Mouse (Mus musculus) kidney, adult 8-10 months (tissue): ENCODE measurements around the gene Upk1b.
A peak's percentile ranks its signal among the peaks of the same experiment; 100 is the strongest.

Experiments used
- DNase-seq, 2 experiments: peaks; one replicate each; pipeline ENCODE4 v3.0.0; 2022

The Upk1b gene

DNA sequence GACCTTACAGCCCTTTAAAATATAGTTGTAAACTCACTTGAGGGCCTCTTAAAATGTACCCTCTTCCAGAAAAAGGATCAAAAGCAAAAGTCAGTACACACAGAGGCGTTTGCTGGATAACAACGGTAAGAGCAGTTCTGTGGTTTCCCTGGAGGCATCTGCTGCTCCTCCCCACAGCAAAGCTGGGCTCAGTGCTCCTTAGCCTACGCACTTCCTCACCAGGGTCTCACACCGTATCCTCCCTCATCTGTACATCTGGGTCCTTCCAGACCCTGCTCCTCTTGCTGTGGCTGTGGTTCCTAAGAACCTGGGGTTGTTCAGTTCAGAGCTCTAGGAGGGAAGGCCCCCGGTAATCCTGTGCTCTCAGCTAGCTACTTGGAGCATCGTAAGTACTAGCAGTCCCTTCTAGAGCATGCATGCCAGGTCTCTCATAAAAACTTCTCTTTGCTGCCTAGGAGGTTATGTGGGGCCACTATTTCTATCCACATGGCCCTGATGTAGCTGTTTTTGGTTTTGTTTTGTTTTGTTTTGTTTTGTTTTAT, 39.2 kb downstream of the Upk1b start:
- DNase-seq: no peak

DNA sequence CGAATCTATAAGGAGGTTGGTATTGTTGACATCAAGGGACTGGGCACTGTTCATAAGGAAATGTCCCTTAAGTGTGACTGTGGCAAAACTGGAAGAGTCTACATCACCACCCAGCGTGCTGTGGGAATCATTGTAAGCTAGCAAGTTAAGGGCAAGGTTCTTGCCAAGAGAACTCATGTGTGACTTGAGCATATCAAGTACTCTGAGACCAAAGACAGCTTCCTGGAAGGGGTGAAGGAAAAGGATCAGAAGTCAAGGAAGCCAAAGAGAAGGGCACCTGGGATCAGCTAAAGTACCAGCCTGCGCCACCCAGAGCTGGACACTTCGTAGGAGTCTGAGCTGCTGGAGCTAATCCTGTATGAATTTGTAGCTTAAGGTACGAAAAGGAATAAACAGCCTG, 39.9 kb downstream of the Upk1b start:
- no peak for DNase-seq

DNA sequence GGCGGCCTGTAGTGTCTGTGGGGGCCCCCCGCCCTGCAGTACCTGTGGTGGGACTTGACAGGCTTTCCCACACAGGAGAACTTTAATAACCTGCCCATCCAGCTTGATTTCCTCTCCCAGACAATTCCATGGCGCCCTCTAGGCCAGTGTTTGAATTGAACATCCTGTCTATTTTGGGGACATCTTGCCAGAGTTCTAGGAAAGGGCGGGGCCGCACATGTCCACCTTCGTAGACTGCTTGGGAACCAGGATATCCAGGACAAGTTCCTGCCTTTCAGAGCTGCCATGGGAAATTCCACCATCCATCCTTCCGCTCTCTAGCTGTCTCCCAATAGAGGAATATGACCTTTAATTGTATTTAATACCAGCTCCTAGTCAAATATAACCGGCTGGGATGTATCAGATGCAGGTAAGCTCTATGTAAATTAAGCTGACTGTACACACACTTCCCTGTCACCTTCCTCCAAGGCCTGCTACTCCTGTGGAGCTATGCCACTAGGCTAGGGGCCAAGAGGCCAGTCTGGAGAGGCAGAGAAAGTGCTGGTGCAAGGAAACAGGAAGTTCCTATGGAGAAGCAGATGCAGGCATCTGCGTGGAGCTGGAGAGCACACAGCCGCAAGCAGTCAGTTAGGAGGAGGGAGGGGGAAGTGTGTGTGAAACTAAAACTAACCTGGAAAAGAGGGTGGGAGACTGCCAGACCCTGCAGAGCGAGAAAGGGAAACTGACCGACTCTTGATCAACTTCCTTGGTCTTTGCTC, 41.8 kb downstream of the Upk1b start:
- peak; percentile 51 to 64 for DNase-seq

DNA sequence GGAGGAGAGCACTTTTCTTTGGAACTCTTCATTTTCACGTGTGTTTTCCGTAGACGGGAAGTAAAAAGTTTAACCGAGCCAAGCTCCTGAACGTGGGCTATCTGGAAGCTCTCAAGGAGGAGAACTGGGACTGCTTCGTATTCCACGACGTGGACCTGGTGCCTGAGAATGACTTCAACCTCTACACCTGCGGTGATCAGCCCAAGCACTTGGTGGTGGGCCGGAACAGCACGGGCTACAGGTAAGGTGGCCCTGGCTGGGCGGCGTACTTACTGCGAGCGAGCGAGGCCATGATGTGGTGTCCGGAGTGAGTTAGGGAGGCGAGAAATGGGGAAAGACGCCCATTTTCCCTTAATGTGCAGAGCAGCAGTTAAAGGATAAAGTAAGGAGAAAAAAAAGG, 42.5 kb downstream of the Upk1b start:
- no peak for DNase-seq

DNA sequence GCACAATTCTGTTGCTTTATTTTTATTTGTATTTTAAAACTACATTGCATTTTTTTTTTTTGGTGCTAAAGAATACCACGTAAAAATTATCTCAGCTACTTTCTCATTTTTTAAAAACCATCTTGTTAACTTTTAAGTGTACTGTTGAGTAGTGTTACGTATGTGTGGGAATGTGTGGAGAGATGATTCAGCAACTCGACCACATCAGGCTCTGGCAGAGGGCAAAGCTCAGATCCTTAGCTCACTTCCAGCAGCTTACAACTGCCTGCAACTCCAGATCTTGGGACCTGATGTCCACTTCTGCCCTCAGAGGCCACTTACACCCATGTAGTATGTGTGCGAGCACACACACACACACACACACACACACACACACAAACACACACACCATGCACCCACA, 43.6 kb downstream of the Upk1b start:
- peak in 1 of 2 experiments; percentile 19 for DNase-seq

DNA sequence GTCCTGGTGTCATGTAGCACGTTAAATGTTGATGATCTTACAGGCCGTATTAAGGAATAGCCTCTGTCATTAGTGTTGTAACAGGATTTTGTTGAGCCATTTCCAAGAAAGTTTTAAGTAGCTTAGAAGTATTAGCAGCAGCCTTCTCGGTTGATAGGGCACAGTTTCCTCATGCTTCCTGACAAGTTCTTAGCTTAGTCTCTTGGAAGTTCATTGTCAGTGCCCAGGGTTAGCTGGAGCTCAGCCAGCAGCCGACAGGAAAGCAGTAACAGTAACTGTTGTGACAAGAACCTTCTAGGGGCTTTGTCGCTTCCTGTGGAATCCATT, 44.0 kb downstream of the Upk1b start:
- DNase-seq: peak; percentile 38 to 63

DNA sequence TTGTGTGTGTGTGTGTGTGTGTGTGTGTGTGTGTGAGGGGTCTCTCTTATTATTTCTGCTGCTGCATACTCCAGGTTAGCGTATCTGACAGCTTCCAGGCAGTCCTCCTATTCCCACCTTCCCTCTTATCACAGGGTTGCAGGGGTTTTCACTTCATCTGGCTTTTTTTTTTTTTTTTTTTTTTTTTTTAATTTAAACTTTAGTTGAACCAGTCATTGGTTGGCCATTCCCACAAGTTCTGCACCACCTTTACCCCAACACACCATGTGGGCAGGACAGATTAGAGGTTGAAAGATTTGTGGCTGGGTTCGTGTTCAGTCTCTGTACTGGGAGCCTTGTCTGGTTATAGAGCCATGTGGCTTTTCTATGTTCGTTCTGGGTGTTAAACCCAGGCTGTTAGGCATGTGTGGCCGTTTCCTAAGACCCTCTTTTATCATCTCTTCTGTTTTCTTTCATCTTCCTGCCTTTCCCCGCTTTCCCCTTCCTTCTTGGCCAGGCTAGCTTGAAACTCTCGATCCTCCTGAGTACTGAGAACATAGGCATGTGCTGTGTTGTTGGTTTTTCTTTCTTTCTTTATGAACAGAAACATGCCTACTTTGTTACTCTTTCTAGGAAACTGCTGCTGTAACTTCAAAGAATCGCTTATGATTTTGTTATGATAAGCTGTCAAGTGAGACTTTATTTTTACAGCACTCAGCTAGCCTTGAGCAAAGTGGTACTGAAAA, 44.5 kb downstream of the Upk1b start:
- DNase-seq: no peak

DNA sequence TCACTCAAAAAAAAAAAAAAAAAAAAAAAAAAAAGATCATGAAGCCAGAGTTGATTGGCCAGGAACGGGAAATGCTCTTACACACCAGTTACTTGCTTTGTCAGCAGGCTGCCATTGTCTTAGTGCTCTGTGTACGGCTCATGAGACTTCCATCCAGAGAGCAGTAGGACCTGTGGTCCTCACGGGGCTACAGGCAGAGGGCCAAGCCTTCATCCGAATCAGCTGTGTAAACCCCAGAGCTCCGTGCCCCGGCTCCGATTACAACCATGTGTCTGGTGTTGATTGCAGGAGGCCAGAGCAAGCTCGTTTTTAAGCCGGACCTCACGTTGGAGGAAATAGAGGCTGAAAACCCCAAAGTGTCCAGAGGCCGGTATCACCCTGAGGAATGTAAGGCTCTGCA, 46.5 kb downstream of the Upk1b start:
- DNase-seq: no peak

DNA sequence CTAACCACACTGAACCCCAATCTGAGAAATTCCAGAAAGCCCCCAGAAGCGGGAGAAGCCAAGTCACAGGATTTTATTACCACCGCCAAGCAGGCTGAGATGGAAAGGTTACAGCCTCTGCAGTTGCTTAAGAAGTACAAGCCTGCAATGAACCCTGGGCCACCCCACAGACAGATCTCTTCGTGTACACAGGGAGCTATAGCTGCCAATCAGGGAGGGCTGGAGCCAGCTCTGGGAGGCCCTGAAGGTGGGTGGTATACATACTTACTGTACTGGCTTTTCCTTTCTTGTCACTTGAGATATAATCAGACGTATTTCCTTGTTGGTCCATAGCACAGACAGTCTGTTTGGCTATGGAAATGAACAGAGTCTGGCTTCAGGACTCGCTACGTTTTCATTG, 49.3 kb downstream of the Upk1b start:
- DNase-seq: no peak

DNA sequence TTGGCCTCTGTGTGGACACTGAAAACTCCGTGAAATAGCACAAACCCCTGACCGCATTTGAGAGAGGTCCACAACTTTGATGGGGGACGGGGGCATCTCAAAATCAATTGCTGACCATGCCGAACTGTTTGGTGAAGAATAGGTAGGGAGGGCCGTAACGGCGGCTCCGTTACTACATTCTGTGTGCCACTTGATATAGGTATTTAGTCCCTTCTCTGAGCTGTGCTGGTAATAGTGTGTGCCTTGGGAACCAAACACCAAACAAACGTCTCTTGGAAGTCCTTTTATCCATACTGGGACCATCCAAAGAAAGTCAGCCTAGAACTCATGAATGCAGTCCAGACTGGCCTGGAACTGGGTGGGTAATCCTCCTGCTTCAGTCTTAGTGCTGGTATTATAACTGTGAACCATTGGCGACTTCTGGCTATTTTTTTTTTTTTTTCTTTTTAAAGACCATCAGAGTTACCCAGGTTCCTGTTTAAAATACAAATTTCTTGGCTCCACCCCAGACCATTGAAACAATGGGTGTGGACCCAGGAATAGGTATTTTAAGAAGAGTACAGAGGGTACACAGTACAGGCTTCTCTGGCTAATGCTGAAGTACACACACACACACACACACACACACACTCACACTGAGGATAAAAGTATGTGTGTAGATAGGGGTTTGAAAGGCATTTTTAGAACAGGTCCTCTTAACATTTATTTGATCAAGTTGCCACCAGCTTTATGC, 56.0 kb downstream of the Upk1b start:
- DNase-seq: no peak

DNA sequence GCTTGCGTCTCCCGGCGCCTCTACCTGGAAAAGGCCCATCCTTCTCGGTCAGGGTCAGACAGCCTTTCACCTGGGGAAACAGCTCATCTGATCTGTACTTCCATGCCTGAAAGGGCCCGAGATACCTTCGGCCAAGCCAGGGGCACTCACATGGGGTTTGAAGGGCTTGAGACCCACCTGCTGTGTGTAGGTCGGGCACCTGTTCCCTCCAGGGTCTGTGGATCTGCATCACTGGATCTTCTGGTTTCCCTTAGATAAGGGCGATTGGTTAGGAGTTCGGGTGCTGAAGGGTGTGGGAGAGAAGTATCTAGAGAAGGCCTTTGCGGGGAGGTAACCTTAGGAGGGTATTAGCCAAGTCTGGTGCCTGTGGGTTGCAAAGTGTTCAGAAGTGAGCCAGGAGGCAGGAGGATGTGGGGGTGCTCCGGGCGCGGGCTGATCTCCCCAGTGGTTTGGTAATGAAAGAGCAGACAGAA, 57.4 kb downstream of the Upk1b start:
- no peak for DNase-seq

DNA sequence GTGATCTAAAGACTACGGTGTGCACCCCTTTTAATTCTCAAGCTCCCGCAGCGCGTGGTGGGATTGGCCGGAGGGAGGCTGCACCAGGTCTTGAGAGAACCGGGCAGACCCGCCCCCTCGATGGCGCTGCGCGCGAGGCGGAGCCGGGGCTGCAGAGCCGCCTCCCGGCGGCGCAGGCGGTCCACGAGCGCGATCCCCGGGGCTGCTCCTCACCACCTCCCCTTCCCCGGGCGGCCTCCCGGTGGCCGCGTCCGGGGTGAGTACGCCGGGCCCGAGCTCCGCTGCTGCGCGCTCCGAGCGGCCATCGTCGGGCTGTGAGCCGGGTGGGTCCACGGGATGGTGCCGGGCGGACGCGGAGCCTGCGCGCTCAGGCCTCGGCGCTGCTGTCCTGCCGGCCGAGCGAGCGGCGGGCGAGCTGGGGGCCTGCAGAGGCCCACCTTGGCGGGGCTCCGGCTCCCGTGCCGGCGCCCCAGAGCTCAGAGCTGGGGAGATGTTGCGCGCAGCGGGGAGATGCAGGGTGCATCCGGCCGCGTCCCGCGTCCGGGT, 57.9 kb downstream of the Upk1b start, which contains the start of gene B4galt4:
TSS of gene B4galt4 (plus strand) at position 152 of the 546 bp plus-strand sequence.
- peak; percentile 48 to 72 for DNase-seq

DNA sequence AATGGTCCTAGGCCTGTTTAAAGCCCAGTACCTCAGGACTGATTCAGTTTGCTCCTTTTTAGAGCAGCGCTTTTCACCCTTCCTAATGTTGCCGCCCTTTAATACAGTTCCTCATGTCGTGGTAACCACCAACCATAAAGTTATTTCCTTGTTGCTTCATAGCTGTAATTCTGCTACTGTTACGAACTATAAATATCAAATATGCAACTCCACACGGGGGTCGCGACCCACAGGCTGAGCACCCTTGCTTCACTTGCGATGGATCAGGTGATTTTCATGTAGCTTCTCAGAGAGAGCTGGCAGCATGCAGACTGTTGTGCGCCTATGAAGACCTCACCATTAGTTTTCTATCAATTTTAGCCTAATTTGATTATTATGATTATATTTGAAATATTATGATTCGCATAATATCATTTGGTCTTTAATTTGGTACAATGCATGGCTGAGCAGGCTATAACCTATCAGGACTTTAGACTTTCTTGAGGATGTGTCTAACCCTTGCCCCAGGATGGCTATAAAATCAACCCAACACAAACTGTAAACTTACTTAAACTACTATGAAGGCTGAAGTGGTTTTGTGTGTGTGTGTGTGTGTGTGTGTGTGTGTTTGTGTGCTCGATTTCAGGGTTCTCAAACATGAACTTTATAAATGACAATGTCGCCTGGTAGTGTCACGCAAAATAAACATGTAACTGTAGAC, 58.8 kb downstream of the Upk1b start:
- no peak for DNase-seq

DNA sequence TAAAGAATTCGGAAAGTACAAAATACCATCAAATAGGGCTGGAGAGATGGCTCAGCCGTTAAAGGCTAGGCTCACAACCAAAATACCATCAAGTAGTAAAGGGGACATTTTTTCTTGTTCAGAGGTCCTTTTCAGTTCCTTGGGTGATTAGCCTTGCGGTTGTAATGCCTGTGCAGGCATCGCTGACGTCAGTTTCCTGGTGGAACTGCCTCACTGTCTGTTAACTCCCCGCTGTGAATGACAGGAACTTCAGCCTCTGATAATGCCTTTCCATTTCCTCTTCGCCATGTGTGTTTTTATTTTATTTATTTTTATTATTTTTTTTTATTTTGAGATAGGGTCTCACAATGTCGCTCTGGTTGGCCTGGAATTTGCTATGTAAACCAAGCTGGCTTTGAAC, 69.2 kb downstream of the Upk1b start:
- no peak for DNase-seq

DNA sequence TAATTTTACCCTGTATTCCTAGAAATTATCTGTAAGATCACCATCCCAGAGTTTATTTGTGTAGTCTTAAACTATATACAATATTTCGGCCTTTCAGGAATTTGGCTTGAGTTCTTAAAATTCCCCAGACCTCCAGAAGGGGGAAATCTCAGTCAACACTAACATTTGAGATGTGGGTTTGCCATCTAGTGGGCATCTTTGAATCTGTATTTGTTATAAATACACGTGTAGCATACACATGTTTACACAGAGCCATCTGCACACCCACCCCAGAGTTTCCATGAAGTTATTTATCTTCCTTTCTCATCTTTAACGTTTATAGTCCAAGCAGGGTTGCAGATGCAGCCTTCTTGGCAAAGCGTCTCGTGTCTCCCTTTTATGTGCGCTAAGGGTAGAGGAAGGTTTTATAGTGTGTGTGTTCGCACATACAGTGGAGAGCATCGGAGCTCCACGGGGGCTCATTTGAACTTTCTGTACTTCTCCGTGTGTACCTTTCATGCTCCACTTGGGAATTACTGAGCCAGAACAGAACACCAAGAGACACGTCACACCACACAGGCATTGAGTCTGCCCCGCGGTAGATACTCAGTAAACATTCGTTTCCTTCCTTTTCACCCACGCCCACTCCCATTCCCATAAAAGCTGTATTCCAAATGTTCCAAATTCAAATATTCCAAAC, 70.4 kb downstream of the Upk1b start:
- DNase-seq: no peak

DNA sequence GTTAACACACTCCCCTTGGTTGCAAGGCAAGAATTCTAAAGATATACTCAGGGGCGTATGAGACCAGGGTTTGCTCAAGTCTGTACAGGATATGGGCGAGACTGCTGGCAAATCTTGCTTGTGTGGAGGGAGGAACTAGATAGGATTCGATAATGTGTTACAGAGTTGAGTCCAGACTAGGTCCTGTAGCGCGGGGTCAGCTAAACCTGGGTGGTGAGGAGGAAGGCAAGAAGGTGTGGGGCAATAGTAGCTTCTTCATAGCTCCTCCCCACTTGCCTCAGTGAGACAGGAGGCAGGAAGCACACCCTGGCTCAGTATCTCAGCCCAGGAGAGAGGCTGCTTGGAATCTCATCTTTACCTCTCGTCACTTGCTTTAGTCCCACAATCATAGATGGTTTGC, 71.0 kb downstream of the Upk1b start:
- DNase-seq: no peak

DNA sequence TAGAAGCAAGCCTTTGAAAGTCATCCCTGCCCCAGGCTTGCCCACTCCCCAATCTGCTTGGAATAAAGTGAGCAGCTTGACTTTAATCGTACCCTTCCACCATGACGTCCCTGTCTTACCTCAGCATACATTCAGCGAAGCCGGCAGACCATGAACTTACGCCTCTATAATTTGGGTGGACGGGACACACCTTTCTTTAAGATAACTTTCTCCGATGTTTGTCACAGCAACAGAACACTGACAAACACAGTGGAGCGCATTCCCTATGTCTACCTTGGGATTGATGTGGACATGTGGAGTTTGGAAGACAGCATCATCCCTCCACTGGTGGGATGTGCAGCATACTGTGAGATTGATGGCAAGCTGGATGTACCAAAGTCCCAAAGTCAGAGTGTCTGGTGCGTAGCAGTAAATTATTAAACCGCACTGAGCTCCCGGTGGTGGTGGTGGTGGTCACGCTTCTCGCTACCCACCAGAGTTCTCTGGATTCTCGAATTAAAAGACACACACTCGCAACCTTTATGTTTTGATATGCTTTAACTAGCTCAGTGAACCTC, 71.5 kb downstream of the Upk1b start:
- no peak for DNase-seq

DNA sequence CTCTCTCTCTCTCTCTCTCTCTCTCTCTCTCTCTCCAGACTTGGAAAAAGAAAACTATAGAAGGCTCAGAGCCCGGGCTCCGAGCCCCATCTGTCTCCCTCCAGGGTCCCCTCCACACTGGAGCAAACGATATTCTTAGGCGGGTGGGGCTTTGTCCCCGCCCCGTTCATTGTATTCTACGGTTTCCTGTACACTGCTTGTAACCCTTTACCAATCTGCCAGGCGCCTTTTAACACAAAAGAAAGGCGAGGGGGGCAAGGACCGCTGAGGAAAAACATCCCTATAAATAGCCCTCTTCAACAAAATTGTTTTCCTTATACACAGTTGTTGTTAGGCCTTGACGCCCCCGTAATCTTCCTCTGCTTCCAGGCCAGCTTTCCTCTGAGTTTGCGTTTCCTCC, 75.2 kb downstream of the Upk1b start:
- DNase-seq: peak; percentile 32 to 38

DNA sequence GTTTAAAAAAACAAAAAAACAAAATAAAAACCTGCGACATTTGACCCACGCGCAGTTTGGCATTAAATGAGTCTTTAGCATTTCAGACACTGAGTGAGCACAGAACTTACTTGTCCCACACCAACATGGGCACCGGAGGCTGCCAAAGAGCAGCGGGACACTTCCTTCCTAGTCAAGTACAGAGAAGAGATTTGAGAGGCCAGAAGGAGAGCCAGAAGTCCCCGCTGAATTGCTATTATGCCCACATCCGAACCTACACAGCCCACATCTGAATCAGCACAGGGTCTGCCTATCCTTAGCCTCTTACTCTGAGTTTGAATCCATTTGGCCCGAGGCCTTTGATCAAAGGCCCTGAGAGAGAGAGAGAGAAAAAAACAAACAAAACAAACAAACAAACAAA, 75.9 kb downstream of the Upk1b start:
- DNase-seq: no peak
